Mouse (Mus musculus): ENCODE data around the gene Cnnm2. TPM values are rescaled to one million over a fixed set of nuclear protein-coding genes. Genes with fewer than 3 reads are reported as not detected.

The Cnnm2 gene
- polyA plus RNA-seq, 1 experiment from 2014 or later = 3.9 TPM

- Histone ChIP-seq H3K4me2 (no peak overlapping the region), H3K27ac (ENCODE audit: poor library complexity, severe bottlenecking) (no peak overlapping the region), H3K36me3 (no peaks in the 10 kb centered on the region), H3K4me1 (replicated peaks) (peaks cover 30% of the 10 kb centered on the region), H3K4me3 (no peak overlapping the region), H3K27me3 (replicated peaks) (no peaks in the 10 kb centered on the region), H3K9ac (no peak overlapping the region), H3K9me3 (replicated peaks) (no peaks in the 10 kb centered on the region)
- 40% methylated on average over 6 of the region's 6 CpGs for WGBS
- ATAC-seq (ENCODE audit: insufficient number of reproducible peaks, low FRiP score) = no peak
Measured at GRCm38 (mm10) chr19:46864731-46865331, 103.4 kb downstream of the Cnnm2 start.

GRCm38 (mm10) chr19:46865381-46865780, 104.0 kb downstream of the Cnnm2 start:
- H3K9ac ChIP-seq = no peak overlapping the region
- ATAC-seq (ENCODE audit: insufficient number of reproducible peaks, low FRiP score) = no peak
- no peak overlapping the region for H3K4me3 ChIP-seq
- no peak overlapping the region for H3K4me2 ChIP-seq
- no peaks in the 10 kb centered on the region for H3K27me3 ChIP-seq (replicated peaks)
- H3K4me1 ChIP-seq (replicated peaks) = peaks cover 30% of the 10 kb centered on the region
- 45% methylated on average over 4 of the region's 4 CpGs for WGBS
- no peak overlapping the region for H3K27ac ChIP-seq (ENCODE audit: poor library complexity, severe bottlenecking)
- H3K9me3 ChIP-seq (replicated peaks) = no peaks in the 10 kb centered on the region
- H3K36me3 ChIP-seq = no peaks in the 10 kb centered on the region

DNA sequence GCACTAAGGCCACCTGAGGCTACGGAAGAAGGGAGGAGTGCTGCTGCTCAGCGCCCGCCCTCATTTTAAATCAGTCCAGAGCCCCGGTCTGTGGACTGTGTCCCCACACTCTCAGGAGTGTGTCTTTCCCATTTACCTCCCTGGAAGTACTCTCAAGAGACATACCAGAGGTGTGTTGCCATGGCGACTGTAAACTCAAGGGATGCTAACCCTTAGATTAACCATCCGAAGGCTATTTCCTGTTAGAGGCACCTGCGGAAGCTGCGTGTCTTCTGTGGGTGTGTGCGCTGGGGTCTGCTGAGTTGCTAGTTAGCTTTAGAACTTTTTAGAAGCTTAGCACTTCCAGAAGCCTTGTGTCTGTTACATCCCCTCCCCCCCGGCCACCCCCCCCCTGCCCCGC, 107.7 kb downstream of the Cnnm2 start:
- no peaks in the 10 kb centered on the region for H3K27me3 ChIP-seq (replicated peaks)
- peaks cover 20% of the 10 kb centered on the region for H3K4me1 ChIP-seq (replicated peaks)
- H3K9me3 ChIP-seq (replicated peaks) = no peaks in the 10 kb centered on the region
- H3K27ac ChIP-seq (ENCODE audit: poor library complexity, severe bottlenecking) = no peak overlapping the region
- H3K4me3 ChIP-seq = no peak overlapping the region
- no peak for ATAC-seq (ENCODE audit: insufficient number of reproducible peaks, low FRiP score)
- 62% methylated on average over 11 of the region's 11 CpGs for WGBS
- H3K9ac ChIP-seq = no peak overlapping the region
- no peak overlapping the region for H3K4me2 ChIP-seq
- H3K36me3 ChIP-seq = no peaks in the 10 kb centered on the region

DNA sequence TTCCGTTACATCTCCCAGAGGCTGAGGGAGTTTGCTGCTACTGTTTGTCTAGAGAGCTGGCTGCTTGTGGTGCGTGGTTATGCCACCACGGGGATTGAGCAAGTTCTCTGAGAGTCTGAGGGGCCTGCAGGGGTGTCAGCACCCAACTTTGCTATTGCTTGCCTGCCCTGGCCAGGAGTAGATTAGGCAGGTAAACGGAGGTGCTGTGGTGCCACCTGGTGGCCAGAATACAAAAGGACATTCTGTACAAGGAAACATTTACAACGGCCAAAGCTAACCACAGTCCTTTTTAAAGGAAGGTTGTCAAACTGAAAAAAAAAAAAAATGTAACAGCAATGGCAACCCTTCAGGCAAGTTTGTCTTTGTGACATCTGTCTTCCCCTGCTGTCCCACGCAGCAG, 108.1 kb downstream of the Cnnm2 start:
- no peak overlapping the region for H3K4me3 ChIP-seq
- H3K4me1 ChIP-seq (replicated peaks) = peaks cover 19% of the 10 kb centered on the region
- 13% methylated on average over 6 of the region's 6 CpGs for WGBS
- no peak overlapping the region for H3K27ac ChIP-seq (ENCODE audit: poor library complexity, severe bottlenecking)
- H3K36me3 ChIP-seq = no peaks in the 10 kb centered on the region
- no peaks in the 10 kb centered on the region for H3K27me3 ChIP-seq (replicated peaks)
- no peaks in the 10 kb centered on the region for H3K9me3 ChIP-seq (replicated peaks)
- 0 out of 2 replicates have a peak, but pooled peaks have one; percentile 31 for ATAC-seq (ENCODE audit: insufficient number of reproducible peaks, low FRiP score)
- no peak overlapping the region for H3K4me2 ChIP-seq
- no peak overlapping the region for H3K9ac ChIP-seq

DNA sequence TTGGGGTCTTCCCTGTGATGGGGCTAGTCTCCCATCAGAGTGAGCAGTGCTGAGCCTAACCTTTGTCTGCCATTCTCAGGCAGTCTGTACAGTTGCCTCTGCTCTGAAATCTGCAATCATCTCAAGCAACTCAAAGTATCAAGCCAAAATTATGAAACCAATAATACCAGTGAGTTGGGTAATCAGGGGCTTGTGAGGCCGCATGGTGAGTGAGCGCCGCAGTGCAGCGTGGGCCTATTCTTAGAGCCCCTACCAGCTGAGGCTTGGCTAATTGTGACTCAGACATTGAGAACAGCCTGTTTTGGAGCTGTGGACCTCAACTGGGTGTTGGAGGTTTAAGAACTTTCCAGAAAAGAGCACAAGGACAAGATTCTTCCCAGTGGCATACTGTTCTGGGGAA, 109.7 kb downstream of the Cnnm2 start:
- 90% methylated on average over 4 of the region's 4 CpGs for WGBS
- Histone ChIP-seq H3K4me1 (replicated peaks) (peaks cover 4% of the 10 kb centered on the region), H3K4me2 (no peak overlapping the region), H3K36me3 (no peaks in the 10 kb centered on the region), H3K9ac (no peak overlapping the region), H3K9me3 (replicated peaks) (no peaks in the 10 kb centered on the region), H3K27me3 (replicated peaks) (no peaks in the 10 kb centered on the region), H3K4me3 (no peak overlapping the region), H3K27ac (ENCODE audit: poor library complexity, severe bottlenecking) (no peak overlapping the region)
- no peak for ATAC-seq (ENCODE audit: insufficient number of reproducible peaks, low FRiP score)

GRCm38 (mm10) chr19:46871651-46872050, 110.3 kb downstream of the Cnnm2 start:
- Histone ChIP-seq H3K36me3 (no peaks in the 10 kb centered on the region), H3K4me1 (replicated peaks) (peaks cover 4% of the 10 kb centered on the region), H3K27me3 (replicated peaks) (no peaks in the 10 kb centered on the region), H3K4me3 (no peak overlapping the region), H3K27ac (ENCODE audit: poor library complexity, severe bottlenecking) (no peak overlapping the region), H3K9ac (no peak overlapping the region), H3K9me3 (replicated peaks) (no peaks in the 10 kb centered on the region), H3K4me2 (no peak overlapping the region)
- 56% methylated on average over 7 of the region's 7 CpGs for WGBS
- ATAC-seq (ENCODE audit: insufficient number of reproducible peaks, low FRiP score) = no peak

GRCm38 (mm10) chr19:46873924-46874323, 112.5 kb downstream of the Cnnm2 start:
- no peaks in the 10 kb centered on the region for H3K9me3 ChIP-seq (replicated peaks)
- no peaks in the 10 kb centered on the region for H3K27me3 ChIP-seq (replicated peaks)
- H3K9ac ChIP-seq = no peak overlapping the region
- H3K27ac ChIP-seq (ENCODE audit: poor library complexity, severe bottlenecking) = no peak overlapping the region
- no peak overlapping the region for H3K4me2 ChIP-seq
- no peak overlapping the region for H3K4me3 ChIP-seq
- H3K4me1 ChIP-seq (replicated peaks) = peaks cover 4% of the 10 kb centered on the region
- no peak for ATAC-seq (ENCODE audit: insufficient number of reproducible peaks, low FRiP score)
- no peaks in the 10 kb centered on the region; the same call in 1 of the 2 replicates for H3K36me3 ChIP-seq
- 76% methylated on average over 3 of the region's 3 CpGs for WGBS

GRCm38 (mm10) chr19:46875790-46876189, 114.4 kb downstream of the Cnnm2 start:
- H3K36me3 ChIP-seq = no peaks in the 10 kb centered on the region; the same call in 1 of the 2 replicates
- H3K4me2 ChIP-seq = no peak overlapping the region
- no peaks in the 10 kb centered on the region for H3K4me1 ChIP-seq (replicated peaks)
- no peaks in the 10 kb centered on the region for H3K9me3 ChIP-seq (replicated peaks)
- 44% methylated on average over 12 of the region's 12 CpGs for WGBS
- H3K27me3 ChIP-seq (replicated peaks) = no peaks in the 10 kb centered on the region
- no peak overlapping the region for H3K4me3 ChIP-seq
- 0 out of 2 replicates have a peak, but pooled peaks have one; percentile 33 for ATAC-seq (ENCODE audit: insufficient number of reproducible peaks, low FRiP score)
- no peak overlapping the region for H3K9ac ChIP-seq
- H3K27ac ChIP-seq (ENCODE audit: poor library complexity, severe bottlenecking) = no peak overlapping the region

DNA sequence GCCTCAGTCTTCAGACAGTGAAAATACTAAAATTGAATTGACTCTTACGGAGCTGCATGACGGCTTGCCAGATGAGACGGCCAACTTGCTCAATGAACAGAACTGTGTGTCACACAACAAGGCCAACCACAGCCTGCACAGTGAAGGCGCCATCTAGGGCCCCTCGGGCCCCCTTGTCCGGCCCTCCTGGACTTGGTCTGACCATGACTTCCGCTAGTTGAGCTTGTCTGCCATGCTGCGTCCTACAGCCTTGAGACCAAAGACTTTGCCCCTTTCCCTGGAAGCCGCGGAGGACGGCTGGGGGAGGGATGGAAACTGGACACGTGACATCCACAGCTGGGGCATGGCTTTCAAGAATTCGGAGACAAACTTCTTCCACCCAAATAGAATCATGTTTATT, 116.5 kb downstream of the Cnnm2 start:
- 87% methylated on average over 13 of the region's 13 CpGs for WGBS

GRCm38 (mm10) chr19:46878346-46878745, 117.0 kb downstream of the Cnnm2 start:
- Histone ChIP-seq H3K4me2 (no peak overlapping the region), H3K27me3 (replicated peaks) (no peaks in the 10 kb centered on the region), H3K9me3 (replicated peaks) (no peaks in the 10 kb centered on the region), H3K36me3 (peaks cover 17% of the 10 kb centered on the region), H3K9ac (no peak overlapping the region), H3K27ac (ENCODE audit: poor library complexity, severe bottlenecking) (no peak overlapping the region), H3K4me1 (replicated peaks) (no peaks in the 10 kb centered on the region), H3K4me3 (no peak overlapping the region)
- WGBS = 48% methylated on average over 13 of the region's 13 CpGs
- no peak for ATAC-seq (ENCODE audit: insufficient number of reproducible peaks, low FRiP score)

More for the DNA sequence above, 116.5 kb downstream of the Cnnm2 start:
- no peak overlapping the region for H3K27ac ChIP-seq (ENCODE audit: poor library complexity, severe bottlenecking)
- H3K9me3 ChIP-seq (replicated peaks) = no peaks in the 10 kb centered on the region
- H3K9ac ChIP-seq = no peak overlapping the region
- H3K4me2 ChIP-seq = no peak overlapping the region
- H3K36me3 ChIP-seq = peaks cover 15% of the 10 kb centered on the region; the same call in 1 of the 2 replicates
- H3K4me1 ChIP-seq (replicated peaks) = no peaks in the 10 kb centered on the region
- no peak overlapping the region for H3K4me3 ChIP-seq
- H3K27me3 ChIP-seq (replicated peaks) = no peaks in the 10 kb centered on the region
- no peak for ATAC-seq (ENCODE audit: insufficient number of reproducible peaks, low FRiP score)

- no peaks in the 10 kb centered on the region for H3K27me3 ChIP-seq (replicated peaks)
- H3K36me3 ChIP-seq = peaks cover 33% of the 10 kb centered on the region
- H3K27ac ChIP-seq (ENCODE audit: poor library complexity, severe bottlenecking) = no peak overlapping the region
- H3K4me2 ChIP-seq = no peak overlapping the region
- 97% methylated on average over 2 of the region's 2 CpGs for WGBS
- no peak overlapping the region for H3K4me3 ChIP-seq
- H3K4me1 ChIP-seq (replicated peaks) = no peaks in the 10 kb centered on the region
- no peak overlapping the region for H3K9ac ChIP-seq
- no peaks in the 10 kb centered on the region for H3K9me3 ChIP-seq (replicated peaks)
- no peak for ATAC-seq (ENCODE audit: insufficient number of reproducible peaks, low FRiP score)
Measured at GRCm38 (mm10) chr19:46879876-46880275, 118.5 kb downstream of the Cnnm2 start.

GRCm38 (mm10) chr19:46885365-46885764, 124.0 kb downstream of the Cnnm2 start:
- H3K4me1 ChIP-seq (replicated peaks) = peaks cover 10% of the 10 kb centered on the region
- no peak overlapping the region for H3K4me2 ChIP-seq
- H3K9me3 ChIP-seq (replicated peaks) = no peaks in the 10 kb centered on the region
- ATAC-seq (ENCODE audit: insufficient number of reproducible peaks, low FRiP score) = no peak
- no peak overlapping the region for H3K27ac ChIP-seq (ENCODE audit: poor library complexity, severe bottlenecking)
- peaks cover 83% of the 10 kb centered on the region for H3K36me3 ChIP-seq
- WGBS = 89% methylated on average over 4 of the region's 4 CpGs
- H3K9ac ChIP-seq = no peak overlapping the region
- H3K27me3 ChIP-seq (replicated peaks) = no peaks in the 10 kb centered on the region
- no peak overlapping the region for H3K4me3 ChIP-seq
